Mouse (Mus musculus): ENCODE results near the gene Cilp. TPM values are rescaled to one million over a fixed set of nuclear protein-coding genes. Genes with fewer than 3 reads are reported as not detected.
A peak's percentile ranks its signal among the peaks of the same experiment; 100 is the strongest.

The Cilp gene
- polyA plus RNA-seq, 1 experiment from 2014 or later = not detected

DNA sequence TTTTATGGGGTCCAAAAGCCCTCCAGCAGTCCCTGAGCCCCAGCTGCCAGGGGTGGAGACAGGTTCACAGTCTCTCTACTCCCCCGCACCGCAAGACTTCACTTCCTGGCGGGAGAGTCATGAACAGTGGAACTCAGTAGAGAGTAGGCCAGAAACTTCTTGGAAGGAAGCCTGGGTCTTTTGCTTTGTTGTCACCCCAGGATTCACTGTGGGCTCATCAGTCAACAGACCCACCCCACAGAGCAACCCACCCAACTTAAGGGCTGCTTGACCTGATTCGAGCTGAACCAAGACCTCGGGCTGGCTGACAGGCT is 16.6 kb upstream of the Cilp start:
- H3K27me3 ChIP-seq (replicated peaks) = no peaks in the 10 kb centered on the region
- H3K4me3 ChIP-seq = no peak overlapping the region
- H3K4me2 ChIP-seq = no peak overlapping the region
- 0 out of 2 replicates have a peak overlapping the region, but pooled peaks have one; percentile 8 for H3K27ac ChIP-seq (replicated peaks)
- no peaks in the 10 kb centered on the region for H3K9me3 ChIP-seq
- no peak overlapping the region for H3K9ac ChIP-seq
- 76% methylated on average over 5 of the region's 5 CpGs for whole genome bisulfite sequencing
- H3K4me1 ChIP-seq = peaks cover 14% of the 10 kb centered on the region; the same call in 1 of the 2 replicates
- no peaks in the 10 kb centered on the region for H3K36me3 ChIP-seq
- no peak for ATAC-seq (ENCODE audit: extremely low read depth, insufficient number of reproducible peaks, low FRiP score, low TSS enrichment)

DNA sequence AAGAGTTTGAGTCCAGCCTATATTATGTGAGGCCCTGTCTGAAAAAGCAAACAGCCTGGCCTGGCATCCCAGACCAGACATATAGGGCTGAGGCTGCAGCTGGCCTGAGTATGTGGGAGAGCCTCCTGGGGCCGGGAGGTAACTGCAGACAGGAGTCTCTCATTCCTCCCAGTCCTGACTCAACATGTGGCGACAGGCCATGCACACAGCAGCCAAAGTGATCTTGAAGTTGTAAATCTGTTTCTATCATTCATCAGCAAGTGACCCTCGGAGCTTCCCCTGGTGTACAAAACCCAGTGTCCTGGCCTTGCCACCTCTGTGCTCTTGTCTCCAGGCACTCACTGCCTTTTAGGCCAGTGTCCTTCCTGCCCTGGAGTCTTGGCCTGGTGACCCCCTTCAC is 13.0 kb upstream of the Cilp start:
- Histone ChIP-seq H3K4me1 (peaks cover 8% of the 10 kb centered on the region; the same call in 1 of the 2 replicates), H3K9ac (no peak overlapping the region), H3K27ac (replicated peaks) (no peak overlapping the region), H3K9me3 (no peaks in the 10 kb centered on the region), H3K27me3 (replicated peaks) (no peaks in the 10 kb centered on the region), H3K4me2 (no peak overlapping the region), H3K36me3 (no peaks in the 10 kb centered on the region), H3K4me3 (no peak overlapping the region)
- WGBS = 57% methylated on average over 3 of the region's 3 CpGs
- no peak for ATAC-seq (ENCODE audit: extremely low read depth, insufficient number of reproducible peaks, low FRiP score, low TSS enrichment)

DNA sequence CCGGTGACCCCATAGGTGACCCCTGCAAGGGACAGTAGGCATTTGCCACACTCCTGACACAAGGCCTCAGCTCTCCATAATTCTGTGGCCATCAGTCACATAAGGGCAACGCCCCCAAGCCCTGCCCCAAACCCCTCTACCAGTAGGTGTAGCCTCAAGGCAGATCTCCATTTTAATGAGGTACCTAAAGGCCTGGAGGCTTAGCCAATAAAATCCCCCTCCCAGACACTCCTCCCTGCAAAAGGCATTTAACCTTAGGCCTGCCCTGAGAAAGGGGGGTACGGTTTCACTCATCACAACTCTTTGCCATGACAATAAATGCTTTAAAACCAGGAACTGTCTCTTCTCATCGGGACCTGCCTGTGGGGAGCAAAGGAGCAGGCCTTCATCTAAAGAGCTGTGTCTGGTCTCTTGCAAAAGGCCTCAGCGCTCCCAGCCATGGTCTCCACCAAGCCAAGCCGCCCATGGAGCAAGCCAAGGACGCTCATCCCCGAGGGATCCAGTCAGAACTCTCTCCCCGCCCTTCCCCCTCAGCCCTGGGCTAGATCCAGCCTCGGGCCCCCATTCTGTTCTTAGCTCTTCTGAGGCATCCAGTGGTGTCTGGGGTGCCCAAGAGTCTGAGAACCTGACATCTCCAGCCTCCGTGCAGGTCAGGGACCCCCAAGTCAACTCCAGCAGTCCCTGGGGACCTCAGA is 8.9 kb upstream of the Cilp start:
- no peak for ATAC-seq (ENCODE audit: extremely low read depth, insufficient number of reproducible peaks, low FRiP score, low TSS enrichment)
- no peaks in the 10 kb centered on the region for H3K27me3 ChIP-seq (replicated peaks)
- 67% methylated on average over 11 of the region's 11 CpGs for WGBS
- H3K36me3 ChIP-seq = no peaks in the 10 kb centered on the region
- no peak overlapping the region for H3K9ac ChIP-seq
- no peak overlapping the region for H3K4me3 ChIP-seq
- no peaks in the 10 kb centered on the region for H3K4me1 ChIP-seq
- H3K4me2 ChIP-seq = no peak overlapping the region
- no peaks in the 10 kb centered on the region for H3K9me3 ChIP-seq
- H3K27ac ChIP-seq (replicated peaks) = no peak overlapping the region

DNA sequence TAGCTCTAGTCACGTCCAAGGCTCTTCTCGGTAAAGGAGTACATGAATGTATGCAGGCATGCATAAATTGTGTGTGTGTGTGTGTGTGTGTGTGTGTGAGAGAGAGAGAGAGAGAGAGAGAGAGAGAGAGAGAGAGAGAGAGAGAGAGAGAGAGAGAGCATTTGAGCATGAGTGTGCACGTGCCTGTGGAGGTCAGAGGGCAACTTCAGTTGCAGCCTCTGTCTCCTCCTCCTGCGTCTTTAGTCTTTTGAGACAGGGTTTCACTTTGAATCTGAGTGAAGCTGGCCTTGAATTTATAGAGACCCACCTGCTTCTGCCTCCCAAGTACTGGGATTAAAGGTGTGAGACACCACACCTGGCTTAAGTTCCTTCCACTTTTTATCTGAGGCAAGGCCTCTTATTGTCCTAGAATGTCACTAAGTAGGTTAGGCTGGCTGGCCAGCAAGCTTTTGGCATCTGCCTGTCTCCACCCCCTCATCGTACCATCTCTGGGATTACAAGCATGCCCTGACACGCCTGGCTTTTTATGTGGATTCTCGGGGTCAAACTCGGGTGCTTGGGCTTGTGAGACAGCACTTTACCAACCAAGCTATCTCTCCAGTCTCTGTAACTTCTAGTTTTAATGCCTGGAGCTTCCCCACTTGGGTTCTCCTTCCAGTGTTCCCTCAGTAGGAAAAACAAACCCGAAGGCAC is 7.6 kb upstream of the Cilp start:
- no peaks in the 10 kb centered on the region for H3K9me3 ChIP-seq
- no peak overlapping the region for H3K4me2 ChIP-seq
- no peak for ATAC-seq (ENCODE audit: extremely low read depth, insufficient number of reproducible peaks, low FRiP score, low TSS enrichment)
- no peak overlapping the region for H3K9ac ChIP-seq
- H3K36me3 ChIP-seq = no peaks in the 10 kb centered on the region
- H3K27ac ChIP-seq (replicated peaks) = no peak overlapping the region
- no peak overlapping the region for H3K4me3 ChIP-seq
- no peaks in the 10 kb centered on the region for H3K27me3 ChIP-seq (replicated peaks)
- WGBS = 63% methylated on average over 9 of the region's 9 CpGs
- H3K4me1 ChIP-seq = no peaks in the 10 kb centered on the region

DNA sequence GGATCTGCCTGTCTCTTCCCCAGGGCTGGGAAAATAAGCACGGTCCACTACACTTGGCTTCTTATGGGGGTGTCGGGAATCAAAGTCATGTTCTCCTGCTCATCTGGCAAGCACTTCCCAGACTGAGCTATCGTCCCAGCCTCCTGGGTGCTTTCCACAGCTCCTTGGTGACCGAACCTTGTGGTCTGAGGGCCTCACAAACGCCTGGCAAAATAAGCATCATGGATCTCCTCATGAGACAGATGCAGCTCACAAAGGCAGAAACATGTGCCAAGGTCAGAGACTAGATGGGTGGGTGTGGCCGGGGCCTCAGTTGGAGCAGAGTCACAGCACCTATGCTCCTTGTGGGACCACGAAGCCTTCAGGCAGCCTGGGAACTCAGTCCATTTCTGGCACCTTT is 5.6 kb upstream of the Cilp start:
- Histone ChIP-seq H3K4me1 (no peaks in the 10 kb centered on the region), H3K9ac (no peak overlapping the region), H3K27ac (replicated peaks) (no peak overlapping the region), H3K4me2 (no peak overlapping the region), H3K4me3 (no peak overlapping the region), H3K36me3 (no peaks in the 10 kb centered on the region), H3K27me3 (replicated peaks) (no peaks in the 10 kb centered on the region), H3K9me3 (no peaks in the 10 kb centered on the region)
- WGBS = 70% methylated on average over 7 of the region's 7 CpGs
- no peak for ATAC-seq (ENCODE audit: extremely low read depth, insufficient number of reproducible peaks, low FRiP score, low TSS enrichment)

DNA sequence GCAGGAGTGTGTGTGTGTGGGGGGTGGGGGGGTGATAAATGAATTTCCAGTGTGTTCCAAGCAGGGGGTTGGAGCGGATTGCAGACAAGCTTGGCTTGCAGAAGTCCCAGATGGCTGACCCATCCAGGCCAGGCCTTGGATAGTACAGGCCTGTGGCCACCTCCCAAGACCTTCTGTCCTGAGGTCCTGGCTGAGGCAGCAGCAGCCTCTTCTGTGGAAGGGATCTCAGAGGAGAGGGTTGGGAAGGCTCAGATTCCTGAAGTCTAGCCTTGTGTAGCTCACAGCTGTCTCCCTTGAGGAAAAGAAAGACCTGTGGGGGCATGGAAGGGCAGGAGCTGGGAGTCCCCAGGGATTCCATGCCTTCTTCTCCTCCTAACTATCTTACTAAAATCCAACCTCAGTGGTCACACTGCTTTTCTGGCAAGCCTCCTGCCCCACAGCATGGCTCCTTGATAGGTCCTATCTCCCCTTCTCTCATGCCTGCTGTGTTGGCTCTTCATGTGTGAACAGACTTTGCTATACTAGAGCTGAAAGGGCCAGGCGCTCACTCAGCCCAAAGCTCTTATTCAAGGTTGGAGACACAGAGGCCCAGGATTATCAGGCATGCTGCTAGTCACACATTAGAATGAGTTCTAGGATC is 3.3 kb upstream of the Cilp start:
- Histone ChIP-seq H3K4me2 (no peak overlapping the region), H3K4me1 (no peaks in the 10 kb centered on the region), H3K9me3 (no peaks in the 10 kb centered on the region), H3K9ac (no peak overlapping the region), H3K27ac (replicated peaks) (no peak overlapping the region), H3K4me3 (no peak overlapping the region), H3K36me3 (no peaks in the 10 kb centered on the region), H3K27me3 (replicated peaks) (no peaks in the 10 kb centered on the region; the same call in 1 of the 2 replicates)
- 73% methylated on average over 2 of the region's 2 CpGs for WGBS
- no peak for ATAC-seq (ENCODE audit: extremely low read depth, insufficient number of reproducible peaks, low FRiP score, low TSS enrichment)

DNA sequence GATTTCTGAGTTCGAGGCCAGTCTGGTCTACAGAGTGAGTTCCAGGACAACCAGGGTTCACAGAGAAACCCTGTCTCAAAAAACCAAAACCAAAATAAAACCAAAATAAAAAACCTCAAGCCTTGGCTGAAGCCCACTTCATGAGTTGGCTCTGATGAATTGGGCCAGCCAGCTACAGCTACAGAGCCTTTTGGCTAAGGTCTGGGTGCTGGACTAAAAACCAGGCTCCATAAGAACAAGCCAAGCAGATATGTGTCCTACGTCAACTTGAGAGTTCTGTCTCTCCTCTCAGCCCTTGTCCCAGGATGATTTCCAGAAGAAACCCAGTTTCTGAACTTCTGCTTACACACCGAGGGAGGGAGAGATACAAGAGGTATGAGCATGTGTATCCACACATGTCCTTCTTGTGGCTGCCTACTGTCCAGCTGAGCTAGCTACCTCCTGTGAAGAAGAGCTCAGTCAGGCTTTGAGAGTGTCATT is 2.3 kb upstream of the Cilp start:
- H3K9ac ChIP-seq = no peak overlapping the region
- no peaks in the 10 kb centered on the region for H3K36me3 ChIP-seq
- 0 out of 2 replicates have a peak, but pooled peaks cover 2% of the 10 kb centered on the region for H3K4me1 ChIP-seq
- no peak overlapping the region for H3K4me3 ChIP-seq
- H3K27ac ChIP-seq (replicated peaks) = no peak overlapping the region
- no peak overlapping the region for H3K4me2 ChIP-seq
- no peaks in the 10 kb centered on the region; the same call in 1 of the 2 replicates for H3K27me3 ChIP-seq (replicated peaks)
- 80% methylated on average over 3 of the region's 3 CpGs for WGBS
- ATAC-seq (ENCODE audit: extremely low read depth, insufficient number of reproducible peaks, low FRiP score, low TSS enrichment) = no peak
- no peaks in the 10 kb centered on the region for H3K9me3 ChIP-seq

DNA sequence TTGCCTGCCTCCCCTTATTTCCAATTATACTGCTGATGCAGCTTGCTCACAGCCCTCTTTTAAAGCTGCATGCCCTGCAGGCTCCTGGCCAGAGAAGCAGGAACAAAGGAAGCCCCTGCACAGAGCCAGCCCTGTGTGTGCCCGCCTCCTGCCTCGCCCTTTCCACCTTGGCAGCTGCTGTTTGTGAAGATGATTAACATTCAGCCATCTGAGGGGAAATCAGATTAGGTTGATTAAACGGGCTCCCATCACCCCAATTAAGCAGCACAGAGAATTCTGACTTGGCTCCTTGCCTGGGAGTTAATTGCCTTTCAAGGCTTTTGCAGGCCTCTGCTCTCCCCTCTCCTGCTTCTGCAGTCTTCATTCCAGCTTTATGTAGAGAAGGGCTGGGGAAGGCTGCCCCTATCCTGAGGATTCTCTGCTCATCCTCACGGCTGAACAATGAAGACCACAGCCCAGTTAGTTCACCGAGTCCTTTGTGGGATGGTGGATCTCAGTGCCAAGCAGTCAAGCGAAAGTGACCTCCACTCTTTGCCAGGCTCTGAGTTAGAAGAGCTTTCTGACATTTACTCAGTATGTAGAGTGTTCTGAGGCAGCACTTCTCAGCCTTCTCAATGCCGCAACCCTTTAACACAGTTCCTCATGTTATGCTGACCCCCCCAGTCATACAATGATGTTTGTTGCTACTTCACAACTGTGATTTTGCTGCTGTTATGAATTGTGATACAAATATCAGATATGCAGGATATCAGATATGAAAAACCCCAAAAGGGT is 2.9 kb downstream of the Cilp start:
- Histone ChIP-seq H3K9me3 (no peaks in the 10 kb centered on the region), H3K27me3 (replicated peaks) (peaks cover 13% of the 10 kb centered on the region), H3K4me1 (0 out of 2 replicates have a peak, but pooled peaks cover 5% of the 10 kb centered on the region), H3K4me2 (no peak overlapping the region), H3K4me3 (no peak overlapping the region), H3K27ac (replicated peaks) (no peak overlapping the region), H3K36me3 (no peaks in the 10 kb centered on the region), H3K9ac (peak overlapping the region; percentile 33; the same call in 1 of the 2 replicates)
- WGBS = 47% methylated on average over 7 of the region's 7 CpGs
- no peak for ATAC-seq (ENCODE audit: extremely low read depth, insufficient number of reproducible peaks, low FRiP score, low TSS enrichment)

DNA sequence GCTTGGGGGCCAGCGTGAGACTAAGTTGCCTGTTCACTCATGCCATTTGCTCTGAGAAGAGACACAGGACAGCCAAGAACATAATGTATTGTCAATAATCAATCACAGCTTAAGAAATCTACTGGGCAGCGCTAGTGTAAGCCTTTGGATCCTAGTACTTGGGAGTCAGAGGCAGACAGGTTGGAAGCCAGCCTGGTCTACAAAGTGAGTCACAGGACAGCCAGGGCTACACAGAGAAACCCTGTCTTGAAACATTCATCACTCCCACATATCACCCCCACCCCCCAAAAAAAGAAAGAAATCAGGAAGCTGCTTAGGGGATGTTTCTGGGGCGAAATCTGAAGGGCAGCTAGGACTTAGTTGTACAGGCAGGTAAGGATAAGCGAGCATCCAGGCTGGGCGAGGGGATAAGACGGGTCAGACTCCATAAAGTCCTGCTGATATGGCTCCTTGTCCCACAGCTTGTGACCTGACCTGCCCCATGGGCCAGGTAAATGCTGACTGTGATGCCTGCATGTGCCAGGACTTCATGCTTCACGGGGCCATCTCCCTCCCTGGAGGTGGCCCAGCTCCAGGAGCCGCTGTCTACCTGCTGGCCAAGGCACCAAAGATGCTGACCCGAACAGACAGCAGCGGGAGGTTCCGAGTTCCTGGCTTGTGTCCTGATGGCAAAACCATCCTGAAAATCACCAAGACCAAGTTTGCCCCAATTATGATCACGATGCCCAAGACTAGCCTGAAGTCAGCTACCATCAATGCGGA is 8.2 kb downstream of the Cilp start:
- no peaks in the 10 kb centered on the region for H3K36me3 ChIP-seq
- H3K4me3 ChIP-seq = no peak overlapping the region
- no peak for ATAC-seq (ENCODE audit: extremely low read depth, insufficient number of reproducible peaks, low FRiP score, low TSS enrichment)
- H3K27ac ChIP-seq (replicated peaks) = no peak overlapping the region
- H3K4me1 ChIP-seq = no peaks in the 10 kb centered on the region
- no peak overlapping the region for H3K9ac ChIP-seq
- no peak overlapping the region for H3K4me2 ChIP-seq
- 84% methylated on average over 13 of the region's 13 CpGs for WGBS
- H3K27me3 ChIP-seq (replicated peaks) = peaks cover 13% of the 10 kb centered on the region
- no peaks in the 10 kb centered on the region for H3K9me3 ChIP-seq

DNA sequence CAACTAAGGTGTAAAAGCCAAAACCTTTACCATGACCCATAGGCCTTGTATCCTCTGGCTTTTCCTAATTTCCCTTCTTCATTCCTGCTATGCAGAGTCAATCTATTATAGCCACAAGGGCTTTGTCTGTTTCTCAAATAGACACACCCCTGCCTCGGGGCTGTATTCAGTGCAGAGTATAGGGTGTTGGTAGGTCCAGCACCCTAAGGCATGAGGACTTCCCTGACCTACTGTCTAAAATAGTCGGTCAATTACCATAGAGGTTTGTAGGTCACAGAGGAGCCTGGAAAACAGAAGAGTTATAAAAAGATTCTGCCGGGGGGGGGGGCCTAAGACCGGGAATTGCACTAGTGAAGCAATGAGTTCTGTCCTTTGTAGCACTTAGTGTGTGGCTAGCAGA is 8.9 kb downstream of the Cilp start:
- Histone ChIP-seq H3K27me3 (replicated peaks) (peaks cover 13% of the 10 kb centered on the region), H3K36me3 (no peaks in the 10 kb centered on the region), H3K4me3 (no peak overlapping the region), H3K9ac (no peak overlapping the region), H3K9me3 (no peaks in the 10 kb centered on the region), H3K4me1 (no peaks in the 10 kb centered on the region), H3K4me2 (no peak overlapping the region), H3K27ac (replicated peaks) (no peak overlapping the region)
- WGBS = 64% methylated on average over 4 of the region's 4 CpGs
- ATAC-seq (ENCODE audit: extremely low read depth, insufficient number of reproducible peaks, low FRiP score, low TSS enrichment) = no peak
